Mouse (Mus musculus) embryonic facial prominence, embryonic 10.5 days (tissue): ENCODE results near the gene Ccnd3. TPM values are rescaled to one million over a fixed set of nuclear protein-coding genes. Genes with fewer than 3 reads are reported as not detected.
"Not testable (repeated sequence)": the region's sequence is repeated elsewhere in the genome, so short reads cannot be mapped to it uniquely, and the experiment has no call there.

ENCODE experiments used
- DNase-seq: peaks from one replicate; pipeline ENCODE4 v3.0.0-alpha.2; 2017; ENCODE audit warnings: low spot score
- H3K27ac ChIP-seq: fragments of 300-500 bp; sonication (generic); replicated peaks from 2 replicates; pipeline ENCODE4 v1.5.1; 2016; ENCODE audit warnings: mild to moderate bottlenecking
- H3K27me3 ChIP-seq: fragments of 300-500 bp; sonication (generic); replicated peaks from 2 replicates; pipeline ENCODE4 v1.6.1; 2016; ENCODE audit warnings: low read depth, mild to moderate bottlenecking; ENCODE audit not compliant: poor library complexity, severe bottlenecking
- H3K36me3 ChIP-seq: fragments of 300-500 bp; sonication (generic); replicated peaks from 2 replicates; pipeline ENCODE4 v1.6.1; 2016; ENCODE audit warnings: mild to moderate bottlenecking, moderate library complexity
- H3K4me1 ChIP-seq: fragments of 300-500 bp; sonication (generic); 2 replicates; pipeline ENCODE4 v1.6.1; 2016
- H3K4me3 ChIP-seq: fragments of 300-500 bp; sonication (generic); 2 replicates; pipeline ENCODE4 v1.5.1; 2016; ENCODE audit warnings: mild to moderate bottlenecking, moderate library complexity
- H3K9me3 ChIP-seq: fragments of 300-500 bp; sonication (generic); 2 replicates; pipeline ENCODE4 v1.6.1; 2016; ENCODE audit warnings: mild to moderate bottlenecking
- WGBS: fragments of 180-500 bp; shearing (Covaris S2); methylation state at CpG from one replicate; pipeline ENCODE4 v1.1.7; 2016; 5-methylcytosine and 5-hydroxymethylcytosine counted together
- polyA plus RNA-seq: library from polyadenylated mRNA; unstranded; fragments of >200 nt; fragmentation: Nextera tagmentation; extraction: Ambion mirVana; gene quantifications from 2 replicates; pipeline ENCODE4 v1.2.1, GENCODE M21; 2016

Ccnd3 gene
- polyA plus RNA-seq, 1 experiment from 2014 or later = 335 TPM

- 4% methylated on average over 3 of the region's 3 CpGs for WGBS
- Histone ChIP-seq H3K4me1 (peaks cover 30% of the 10 kb centered on the region), H3K27me3 (no peaks in the 10 kb centered on the region), H3K27ac (peak overlapping the region; percentile 75), H3K4me3 (no peak overlapping the region), H3K36me3 (peaks cover 26% of the 10 kb centered on the region), H3K9me3 (no peaks in the 10 kb centered on the region)
- DNase-seq = no peak
Observed at GRCm38 (mm10) chr17:47484993-47485392, 19.9 kb upstream of the Ccnd3 start.

- Histone ChIP-seq H3K27me3 (no peaks in the 10 kb centered on the region), H3K9me3 (no peaks in the 10 kb centered on the region), H3K27ac (no peak overlapping the region), H3K36me3 (peaks cover 34% of the 10 kb centered on the region), H3K4me1 (peaks cover 30% of the 10 kb centered on the region), H3K4me3 (no peak overlapping the region)
- WGBS = 92% methylated on average over 3 of the region's 3 CpGs
- DNase-seq = no peak
Observed at GRCm38 (mm10) chr17:47485791-47486190, 19.1 kb upstream of the Ccnd3 start.

GRCm38 (mm10) chr17:47490791-47491190 is 14.1 kb upstream of the Ccnd3 start:
- peaks cover 8% of the 10 kb centered on the region for H3K4me1 ChIP-seq
- peaks cover 82% of the 10 kb centered on the region for H3K36me3 ChIP-seq
- H3K4me3 ChIP-seq = no peak overlapping the region
- DNase-seq = no peak
- 88% methylated on average over 9 of the region's 9 CpGs for WGBS
- H3K9me3 ChIP-seq = no peaks in the 10 kb centered on the region
- H3K27ac ChIP-seq = no peak overlapping the region
- no peaks in the 10 kb centered on the region for H3K27me3 ChIP-seq

- 89% methylated on average over 6 of the region's 6 CpGs for WGBS
- Histone ChIP-seq H3K4me1 (no peaks in the 10 kb centered on the region), H3K4me3 (no peak overlapping the region), H3K27ac (no peak overlapping the region), H3K36me3 (peaks cover 95% of the 10 kb centered on the region), H3K27me3 (no peaks in the 10 kb centered on the region), H3K9me3 (no peaks in the 10 kb centered on the region)
- no peak for DNase-seq
Observed at GRCm38 (mm10) chr17:47492731-47493130, 12.1 kb upstream of the Ccnd3 start.

- WGBS = 91% methylated on average over 6 of the region's 6 CpGs
- no peaks in the 10 kb centered on the region for H3K4me1 ChIP-seq
- DNase-seq = no peak
- no peak overlapping the region for H3K27ac ChIP-seq
- H3K9me3 ChIP-seq = no peaks in the 10 kb centered on the region
- H3K27me3 ChIP-seq = no peaks in the 10 kb centered on the region
- H3K36me3 ChIP-seq = peaks cover 95% of the 10 kb centered on the region
- H3K4me3 ChIP-seq = no peak overlapping the region
Observed at GRCm38 (mm10) chr17:47493653-47494052, 11.2 kb upstream of the Ccnd3 start.

GRCm38 (mm10) chr17:47494132-47494531 is 10.7 kb upstream of the Ccnd3 start:
- 91% methylated on average over 11 of the region's 11 CpGs for WGBS
- no peaks in the 10 kb centered on the region for H3K27me3 ChIP-seq
- H3K9me3 ChIP-seq = no peaks in the 10 kb centered on the region
- DNase-seq = no peak
- H3K4me1 ChIP-seq = no peaks in the 10 kb centered on the region
- no peak overlapping the region for H3K27ac ChIP-seq
- no peak overlapping the region for H3K4me3 ChIP-seq
- H3K36me3 ChIP-seq = peaks cover 95% of the 10 kb centered on the region

DNA sequence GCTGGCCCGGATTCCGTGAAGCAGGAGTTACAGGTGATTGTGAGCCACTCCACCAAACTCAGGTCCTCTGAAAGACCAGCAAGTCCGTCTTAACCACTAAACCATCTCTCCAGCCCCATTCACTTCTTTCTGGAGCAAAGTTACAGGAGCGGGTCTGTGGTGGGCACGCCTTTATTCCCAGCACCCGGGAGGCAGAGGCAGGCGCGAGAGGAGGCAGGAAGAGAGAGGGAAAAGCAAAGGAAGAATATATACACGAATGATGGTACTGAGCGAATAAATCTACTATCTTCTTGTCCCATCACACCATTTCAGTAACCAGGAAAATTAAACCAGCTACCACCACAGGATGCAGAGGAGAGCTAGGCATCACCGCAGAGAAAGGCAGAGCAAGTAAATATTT is 3.3 kb upstream of the Ccnd3 start:
- Histone ChIP-seq H3K9me3 (no peaks in the 10 kb centered on the region), H3K27me3 (no peaks in the 10 kb centered on the region), H3K4me1 (peaks cover 28% of the 10 kb centered on the region), H3K36me3 (peaks cover 37% of the 10 kb centered on the region), H3K27ac (peak overlapping the region; percentile 96), H3K4me3 (peak overlapping the region; percentile 76)
- WGBS = 11% methylated on average over 11 of the region's 11 CpGs
- no peak for DNase-seq

GRCm38 (mm10) chr17:47501946-47502706 is 2.7 kb upstream of the Ccnd3 start, which contains the start of gene Taf8:
Gene Taf8, minus strand, starts transcription at chr17:47502292.
- Histone ChIP-seq H3K4me3 (peak within 1 kb of the TSS; percentile 76), H3K36me3 (peaks cover 32% of the 10 kb centered on the region), H3K27me3 (no peaks in the 10 kb centered on the region), H3K4me1 (peaks cover 28% of the 10 kb centered on the region), H3K9me3 (no peaks in the 10 kb centered on the region), H3K27ac (peak within 1 kb of the TSS; percentile 96)
- DNase-seq = peak; percentile 97
- WGBS = 3% methylated on average over 40 of the region's 40 CpGs

DNA sequence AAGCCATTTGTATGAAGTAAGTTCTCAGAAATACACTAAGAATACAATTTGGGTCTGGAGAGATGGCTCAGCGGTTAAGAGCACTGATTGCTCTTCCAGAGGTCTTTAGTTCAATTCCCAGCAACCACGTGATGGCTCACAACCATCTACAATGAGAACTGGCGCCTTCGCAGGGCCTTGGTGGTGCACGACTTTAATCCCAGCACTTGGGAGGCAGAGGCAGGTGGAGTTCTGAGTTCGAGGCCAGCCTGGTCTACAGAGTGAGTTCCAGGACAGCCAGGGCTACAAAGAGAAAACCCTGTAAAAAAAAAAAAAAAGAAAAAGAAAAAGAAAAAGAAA is 2.2 kb upstream of the Ccnd3 start:
- H3K36me3 ChIP-seq = peaks cover 27% of the 10 kb centered on the region
- 84% methylated on average over 6 of the region's 6 CpGs for WGBS
- H3K9me3 ChIP-seq, H3K27me3 ChIP-seq, DNase-seq: not testable (repeated sequence)
- H3K27ac ChIP-seq = peak overlapping the region; percentile 96
- peaks cover 32% of the 10 kb centered on the region for H3K4me1 ChIP-seq
- peak overlapping the region; percentile 76 for H3K4me3 ChIP-seq

- Histone ChIP-seq H3K9me3 (no peaks in the 10 kb centered on the region), H3K4me3 (no peak overlapping the region), H3K27ac (no peak overlapping the region), H3K4me1 (peaks cover 40% of the 10 kb centered on the region), H3K27me3 (no peaks in the 10 kb centered on the region), H3K36me3 (peaks cover 19% of the 10 kb centered on the region)
- DNase-seq = no peak
Observed at GRCm38 (mm10) chr17:47503689-47504088, 1.2 kb upstream of the Ccnd3 start.

DNA sequence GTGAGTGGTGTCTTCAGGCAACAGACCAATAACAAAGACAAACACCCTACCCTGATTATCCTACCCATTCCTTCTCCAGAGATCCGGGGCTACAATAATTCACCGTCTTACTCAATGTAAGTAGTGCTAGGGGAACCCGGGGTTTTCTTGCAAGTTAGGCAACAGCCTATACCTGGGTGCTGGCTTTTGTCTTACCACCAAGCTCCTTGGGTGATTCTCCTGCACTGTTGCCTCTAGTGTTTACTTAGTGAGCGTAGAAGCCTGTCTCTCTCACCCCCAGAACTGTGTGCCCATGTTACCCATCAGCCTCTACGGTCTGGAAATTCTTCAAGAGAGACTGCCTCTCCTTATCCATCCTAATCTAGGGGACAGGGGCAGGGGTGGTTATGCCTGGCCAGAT is 623 bp upstream of the Ccnd3 start:
- peak overlapping the region; percentile 60 for H3K4me3 ChIP-seq
- H3K4me1 ChIP-seq = peaks cover 40% of the 10 kb centered on the region
- H3K9me3 ChIP-seq = no peaks in the 10 kb centered on the region
- peaks cover 13% of the 10 kb centered on the region for H3K36me3 ChIP-seq
- 74% methylated on average over 5 of the region's 5 CpGs for WGBS
- H3K27ac ChIP-seq = peak overlapping the region; percentile 87
- no peaks in the 10 kb centered on the region for H3K27me3 ChIP-seq
- DNase-seq = no peak

GRCm38 (mm10) chr17:47505566-47505965 is 715 bp downstream of the Ccnd3 start:
- H3K36me3 ChIP-seq = peaks cover 2% of the 10 kb centered on the region
- DNase-seq = no peak
- H3K27me3 ChIP-seq = no peaks in the 10 kb centered on the region
- no peaks in the 10 kb centered on the region for H3K9me3 ChIP-seq
- H3K4me1 ChIP-seq = peaks cover 40% of the 10 kb centered on the region
- peak overlapping the region; percentile 87 for H3K27ac ChIP-seq
- 66% methylated on average over 2 of the region's 2 CpGs for WGBS
- H3K4me3 ChIP-seq = peak overlapping the region; percentile 60

DNA sequence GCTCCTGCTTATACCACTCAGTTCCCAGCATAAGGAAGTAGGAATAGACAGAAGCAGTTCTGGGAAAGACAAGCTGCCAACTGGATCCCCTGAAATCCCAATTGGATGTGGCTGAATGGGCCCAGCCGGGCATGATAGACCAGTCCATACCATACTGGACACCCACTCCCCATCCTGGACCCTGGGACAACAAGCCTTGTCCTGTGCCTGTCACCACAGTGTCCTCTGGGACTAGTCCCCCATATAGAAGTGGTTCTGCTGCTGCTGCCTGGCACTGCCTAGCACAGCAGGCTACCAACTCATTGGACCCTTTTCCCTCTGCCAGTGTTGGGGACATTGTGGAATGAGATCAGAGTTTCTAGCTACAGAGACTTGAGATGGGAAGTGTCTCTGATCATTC is 1.2 kb downstream of the Ccnd3 start:
- no peak overlapping the region for H3K27ac ChIP-seq
- peak overlapping the region; percentile 11; the same call in 1 of the 2 replicates for H3K4me3 ChIP-seq
- DNase-seq = no peak
- H3K4me1 ChIP-seq = peaks cover 42% of the 10 kb centered on the region
- no peaks in the 10 kb centered on the region for H3K9me3 ChIP-seq
- no peaks in the 10 kb centered on the region for H3K36me3 ChIP-seq
- WGBS = 81% methylated on average over 1 of the region's 1 CpGs
- no peaks in the 10 kb centered on the region for H3K27me3 ChIP-seq
